Mouse (Mus musculus): ENCODE data around the gene Gm49366. TPM values are rescaled to one million over a fixed set of nuclear protein-coding genes. Genes with fewer than 3 reads are reported as not detected.

The Gm49366 gene
- not detected for polyA plus RNA-seq (2015; fragmentation: Illumina TruSeq; extraction: RNeasy Lipid Tissue Mini Kit (QIAGEN cat#74804); ENCODE audit: insufficient read depth, low read depth, low replicate concordance)

DNA sequence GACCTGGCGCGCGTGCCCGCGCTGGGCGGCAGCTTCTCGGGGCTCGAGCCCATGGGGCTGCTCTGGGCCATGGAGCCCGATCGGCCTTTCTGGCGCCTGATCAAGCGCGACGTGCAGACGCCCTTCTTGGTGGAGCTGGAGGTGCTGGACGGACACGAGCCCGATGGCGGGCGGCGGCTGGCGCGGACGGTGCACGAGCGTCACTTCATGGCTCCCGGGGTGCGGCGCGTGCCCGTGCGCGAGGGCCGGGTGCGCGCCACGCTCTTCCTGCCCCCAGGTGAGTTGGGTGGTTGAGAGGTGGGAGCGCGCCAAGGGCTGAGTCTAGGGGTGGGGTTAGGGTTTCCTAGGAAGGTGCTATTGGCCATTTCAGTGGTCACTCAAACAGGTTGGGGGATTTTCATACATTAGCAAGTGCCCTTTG is at the start of gene Gm49366:
TSS of gene Gm49366 (plus strand) at position 245 of the 421 bp plus-strand sequence.

DNA sequence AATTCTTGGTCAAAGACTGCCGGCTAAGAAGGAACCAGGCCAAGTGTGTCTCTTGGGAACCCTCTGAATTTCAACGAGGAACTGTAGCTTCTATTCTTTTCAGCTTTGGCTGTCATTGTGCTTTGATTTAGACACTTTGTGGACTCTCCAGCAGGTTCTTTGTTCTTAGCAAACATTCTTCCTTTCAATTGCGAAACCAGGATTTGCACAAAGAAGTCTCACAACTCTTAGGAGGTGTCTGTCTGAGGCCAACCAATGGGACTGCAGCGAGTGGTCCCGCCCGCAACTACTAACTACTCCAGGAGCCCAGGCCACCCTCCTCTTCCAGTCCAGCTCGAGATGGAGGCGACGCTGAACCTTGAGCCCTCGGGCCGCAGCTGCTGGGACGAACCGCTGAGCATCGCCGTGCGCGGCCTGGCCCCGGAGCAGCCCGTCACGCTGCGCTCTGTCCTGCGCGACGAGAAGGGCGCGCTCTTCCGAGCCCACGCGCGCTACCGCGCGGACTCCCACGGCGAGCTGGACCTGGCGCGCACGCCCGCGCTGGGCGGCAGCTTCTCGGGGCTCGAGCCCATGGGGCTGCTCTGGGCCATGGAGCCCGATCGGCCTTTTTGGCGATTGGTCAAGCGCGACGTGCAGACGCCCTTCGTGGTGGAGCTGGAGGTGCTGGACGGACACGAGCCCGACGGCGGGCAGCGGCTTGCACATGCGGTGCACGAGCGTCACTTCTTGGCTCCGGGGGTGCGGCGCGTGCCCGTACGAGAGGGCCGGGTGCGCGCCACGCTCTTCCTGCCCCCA is 29.4 kb upstream of the Gm49366 start, which contains the start of gene Acot1:
TSS of gene Acot1 (plus strand) at position 320 of the 795 bp plus-strand sequence.

DNA sequence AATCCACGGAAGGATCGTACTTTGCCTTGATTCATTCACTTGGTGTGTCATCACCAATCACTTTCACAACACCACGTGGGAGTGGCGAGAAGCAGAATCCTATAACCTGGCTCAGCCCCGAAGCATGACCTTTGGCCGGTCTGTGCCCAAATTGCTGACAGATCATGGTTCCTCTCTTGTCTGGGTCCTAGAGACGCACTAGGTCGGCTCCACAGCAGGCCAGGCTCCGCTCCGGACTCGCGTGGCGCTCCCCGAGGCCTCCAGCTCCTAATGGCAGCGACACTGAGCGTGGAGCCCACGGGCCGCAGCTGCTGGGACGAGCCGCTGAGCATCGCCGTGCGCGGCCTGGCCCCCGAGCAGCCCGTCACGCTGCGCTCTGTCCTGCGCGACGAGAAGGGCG is 494 bp upstream of the Gm49366 start, which contains the start of gene Acot4:
TSS of gene Acot4 (plus strand) at position 139 of the 400 bp plus-strand sequence.

DNA sequence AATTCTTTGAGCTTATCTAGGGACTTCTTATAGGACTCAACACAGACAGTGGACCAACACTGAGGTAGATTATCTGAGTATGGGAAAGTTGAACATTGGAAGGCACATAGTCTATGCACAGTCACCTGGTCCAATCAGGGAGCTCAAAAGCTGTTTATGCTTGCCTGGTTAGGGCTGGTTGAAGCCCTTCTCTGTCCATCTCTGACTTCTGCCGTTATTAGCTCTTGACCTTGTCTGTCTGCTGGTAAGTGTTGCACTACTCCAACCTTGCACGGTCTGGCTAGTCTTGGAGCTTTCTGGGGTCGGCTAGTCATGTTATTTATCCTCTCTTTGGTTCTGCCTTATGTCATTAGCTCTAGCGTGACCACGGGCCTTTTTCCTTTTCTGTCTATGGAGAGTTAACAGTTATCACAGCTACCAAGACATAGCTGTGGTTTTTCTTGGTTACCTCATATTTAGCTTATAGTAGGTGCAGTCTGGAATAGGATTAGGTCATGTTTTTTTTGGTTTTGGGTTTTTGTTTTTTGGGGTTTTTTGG is 13.3 kb downstream of the Gm49366 start, which contains the start of gene Acot3:
TSS of gene Acot3 (plus strand) at position 208 of the 538 bp plus-strand sequence.

DNA sequence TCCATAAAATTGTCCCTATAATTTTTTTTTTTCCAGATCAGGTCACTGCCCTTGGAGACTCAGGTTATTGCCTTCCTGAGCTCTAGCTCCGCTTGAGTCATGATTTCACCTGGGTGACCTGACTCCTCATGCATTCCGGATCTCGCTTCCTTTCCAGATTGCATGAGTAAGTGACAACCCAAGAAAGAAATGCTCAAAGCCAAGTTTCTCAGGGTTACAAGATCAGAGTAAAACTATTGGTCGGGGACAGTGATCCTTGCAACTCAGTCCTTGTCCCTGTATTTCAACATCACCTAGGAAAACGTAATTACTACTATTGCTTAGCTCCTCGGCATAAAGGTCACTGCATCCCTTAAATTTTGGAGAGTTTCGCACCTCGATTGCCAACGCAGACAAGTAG is 30.3 kb downstream of the Gm49366 start, which contains the start of gene Acot5:
TSS of gene Acot5 (plus strand) at position 340 of the 400 bp plus-strand sequence.

DNA sequence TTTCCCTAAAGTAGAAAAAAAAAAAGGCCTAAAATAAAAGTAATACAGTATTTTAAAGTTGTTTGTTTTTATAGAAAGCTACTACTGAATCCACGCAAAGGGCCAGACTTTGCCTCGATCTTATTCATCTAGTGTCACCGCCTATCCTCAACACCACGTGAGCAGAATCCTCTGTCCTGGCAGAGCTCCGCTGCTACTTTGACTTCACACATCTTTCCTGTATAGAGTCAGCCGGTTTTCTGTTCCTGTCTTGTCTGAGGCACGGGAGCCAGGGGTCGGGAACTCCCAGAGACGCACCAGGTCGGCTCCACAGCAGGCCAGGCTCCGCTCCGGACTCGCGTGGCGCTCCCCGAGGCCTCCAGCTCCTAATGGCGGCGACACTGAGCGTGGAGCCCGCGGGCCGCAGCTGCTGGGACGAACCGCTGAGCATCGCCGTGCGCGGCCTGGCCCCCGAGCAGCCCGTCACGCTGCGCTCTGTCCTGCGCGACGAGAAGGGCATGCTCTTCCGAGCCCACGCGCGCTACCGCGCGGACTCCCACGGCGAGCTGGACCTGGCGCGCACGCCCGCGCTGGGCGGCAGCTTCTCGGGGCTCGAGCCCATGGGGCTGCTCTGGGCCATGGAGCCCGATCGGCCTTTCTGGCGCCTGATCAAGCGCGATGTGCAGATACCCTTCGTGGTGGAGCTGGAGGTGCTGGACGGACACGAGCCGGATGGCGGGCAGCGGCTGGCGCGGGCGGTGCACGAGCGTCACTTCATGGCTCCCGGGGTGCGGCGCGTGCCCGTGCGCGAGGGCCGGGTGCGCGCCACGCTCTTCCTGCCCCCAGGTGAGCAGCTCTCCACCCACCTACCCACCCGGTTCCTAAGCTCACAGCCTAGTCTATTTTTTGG is 62.1 kb downstream of the Gm49366 start, which contains the start of gene Acot6:
TSS of gene Acot6 (plus strand) at position 51 of the 889 bp plus-strand sequence.

Other genes starting within 250 kb of the Gm49366 start
- 12.0 TPM for gene Numb, start 117.0 kb upstream of the Gm49366 start, polyA plus RNA-seq (2015; fragmentation: Illumina TruSeq; extraction: RNeasy Lipid Tissue Mini Kit (QIAGEN cat#74804); ENCODE audit: insufficient read depth, low read depth, low replicate concordance)
- 1.8 TPM for gene Riox1, start 88.3 kb upstream of the Gm49366 start, polyA plus RNA-seq (2015; fragmentation: Illumina TruSeq; extraction: RNeasy Lipid Tissue Mini Kit (QIAGEN cat#74804); ENCODE audit: insufficient read depth, low read depth, low replicate concordance)
- not detected for gene Heatr4, start 54.1 kb upstream of the Gm49366 start, polyA plus RNA-seq (2015; fragmentation: Illumina TruSeq; extraction: RNeasy Lipid Tissue Mini Kit (QIAGEN cat#74804); ENCODE audit: insufficient read depth, low read depth, low replicate concordance)
- 0.81 TPM for gene Acot2, start 51.1 kb upstream of the Gm49366 start, polyA plus RNA-seq (2015; fragmentation: Illumina TruSeq; extraction: RNeasy Lipid Tissue Mini Kit (QIAGEN cat#74804); ENCODE audit: insufficient read depth, low read depth, low replicate concordance)
- 7.5 TPM for gene Acot1, start 29.4 kb upstream of the Gm49366 start, polyA plus RNA-seq (2015; fragmentation: Illumina TruSeq; extraction: RNeasy Lipid Tissue Mini Kit (QIAGEN cat#74804); ENCODE audit: insufficient read depth, low read depth, low replicate concordance)
- gene Acot4, start 556 bp upstream of the Gm49366 start, polyA plus RNA-seq (2015; fragmentation: Illumina TruSeq; extraction: RNeasy Lipid Tissue Mini Kit (QIAGEN cat#74804); ENCODE audit: insufficient read depth, low read depth, low replicate concordance): 0.13 TPM
- not detected for gene Acot3, start 13.2 kb downstream of the Gm49366 start, polyA plus RNA-seq (2015; fragmentation: Illumina TruSeq; extraction: RNeasy Lipid Tissue Mini Kit (QIAGEN cat#74804); ENCODE audit: insufficient read depth, low read depth, low replicate concordance)
- gene Acot5, start 30.4 kb downstream of the Gm49366 start, polyA plus RNA-seq (2015; fragmentation: Illumina TruSeq; extraction: RNeasy Lipid Tissue Mini Kit (QIAGEN cat#74804); ENCODE audit: insufficient read depth, low read depth, low replicate concordance): not detected
- 1.3 TPM for gene Acot6, start 61.7 kb downstream of the Gm49366 start, polyA plus RNA-seq (2015; fragmentation: Illumina TruSeq; extraction: RNeasy Lipid Tissue Mini Kit (QIAGEN cat#74804); ENCODE audit: insufficient read depth, low read depth, low replicate concordance)
- gene Dnal1, start 75.4 kb downstream of the Gm49366 start, polyA plus RNA-seq (2015; fragmentation: Illumina TruSeq; extraction: RNeasy Lipid Tissue Mini Kit (QIAGEN cat#74804); ENCODE audit: insufficient read depth, low read depth, low replicate concordance): 3.5 TPM
- not detected for gene Pnma1, start 109.6 kb downstream of the Gm49366 start, polyA plus RNA-seq (2015; fragmentation: Illumina TruSeq; extraction: RNeasy Lipid Tissue Mini Kit (QIAGEN cat#74804); ENCODE audit: insufficient read depth, low read depth, low replicate concordance)
- gene Elmsan1, start 179.9 kb downstream of the Gm49366 start, polyA plus RNA-seq (2015; fragmentation: Illumina TruSeq; extraction: RNeasy Lipid Tissue Mini Kit (QIAGEN cat#74804); ENCODE audit: insufficient read depth, low read depth, low replicate concordance): 3.9 TPM
- gene Ptgr2, start 246.3 kb downstream of the Gm49366 start, polyA plus RNA-seq (2015; fragmentation: Illumina TruSeq; extraction: RNeasy Lipid Tissue Mini Kit (QIAGEN cat#74804); ENCODE audit: insufficient read depth, low read depth, low replicate concordance): 7.3 TPM